Mouse (Mus musculus) thymus, adult 2 months (tissue): ENCODE measurements around the gene Gls2. TPM values are rescaled to one million over a fixed set of nuclear protein-coding genes. Genes with fewer than 3 reads are reported as not detected.

Experiments used
- DNase-seq: peaks from one replicate; pipeline ENCODE4 v3.0.0; 2021
- H3K27ac ChIP-seq: fragments of 200-500 bp; 2 replicates; pipeline ENCODE4 v1.5.1; 2012; ENCODE audit warnings: low read length, control low read depth; ENCODE audit not compliant: control insufficient read depth, insufficient read depth
- H3K27me3 ChIP-seq: fragments of 200-500 bp; 2 replicates; pipeline ENCODE4 v1.6.1; 2012; ENCODE audit warnings: mild to moderate bottlenecking, low read length, moderate library complexity, mixed read lengths; ENCODE audit not compliant: control insufficient read depth, insufficient read depth
- H3K36me3 ChIP-seq: fragments of 200-500 bp; 2 replicates; pipeline ENCODE4 v1.6.1; 2012; ENCODE audit warnings: mild to moderate bottlenecking, low read length, moderate library complexity; ENCODE audit not compliant: control insufficient read depth, insufficient read depth
- H3K4me1 ChIP-seq: fragments of 200-500 bp; replicated peaks from 2 replicates; pipeline ENCODE4 v1.6.1; 2012; ENCODE audit warnings: low read length; ENCODE audit not compliant: control insufficient read depth, insufficient read depth
- H3K4me3 ChIP-seq: fragments of 200-500 bp; 2 replicates; pipeline ENCODE4 v1.5.1; 2012; ENCODE audit warnings: mild to moderate bottlenecking, low read length, control low read depth, moderate library complexity; ENCODE audit not compliant: control insufficient read depth, insufficient read depth
- CTCF ChIP-seq: fragments of 200-500 bp; IDR thresholded peaks from 2 replicates; pipeline ENCODE4 v1.5.1; 2012; ENCODE audit warnings: mild to moderate bottlenecking, control low read depth, low read length, moderate library complexity, borderline replicate concordance; ENCODE audit not compliant: control insufficient read depth, poor library complexity, insufficient read depth; ENCODE audit errors: extremely low read depth
- POLR2A ChIP-seq: fragments of 200-500 bp; IDR thresholded peaks from 2 replicates; pipeline ENCODE4 v1.6.1; 2012; ENCODE audit warnings: mild to moderate bottlenecking, low read length, control low read depth, moderate library complexity; ENCODE audit not compliant: control insufficient read depth, poor library complexity, insufficient read depth; ENCODE audit errors: extremely low read depth
- WGBS: fragments of 180-500 bp; shearing (Covaris S2); methylation state at CpG from one replicate; pipeline ENCODE4 v1.1.7; 2018; 5-methylcytosine and 5-hydroxymethylcytosine counted together
- polyA plus RNA-seq: library from polyadenylated mRNA; depleted of rRNA; stranded (reverse); fragments of >200 nt; gene quantifications from 2 replicates; pipeline ENCODE4 v1.2.3, GENCODE M21; 2012

Gene Gls2
- polyA plus RNA-seq, 1 experiment = 1.2 TPM

GRCm38 (mm10) chr10:128194551-128195461, 549 bp downstream of the Gls2 start:
- DNase-seq = peak; percentile 60
- WGBS = 3% methylated on average over 77 of the region's 79 CpGs
- Histone ChIP-seq H3K4me3 (peak overlapping the region; percentile 59), H3K4me1 (peaks cover 11% of the 10 kb centered on the region), H3K36me3 (no peaks in the 10 kb centered on the region), H3K27ac (no peak overlapping the region), H3K27me3 (no peaks in the 10 kb centered on the region; the same call in 1 of the 2 replicates)
- TF ChIP-seq CTCF (no peak), POLR2A (no peak)

- 94% methylated on average over 6 of the region's 6 CpGs for WGBS
- Histone ChIP-seq H3K4me1 (no peaks in the 10 kb centered on the region), H3K27me3 (no peaks in the 10 kb centered on the region), H3K27ac (no peak overlapping the region), H3K4me3 (no peak overlapping the region), H3K36me3 (no peaks in the 10 kb centered on the region)
- no peak for DNase-seq
- TF ChIP-seq POLR2A (no peak), CTCF (no peak)
Measured at GRCm38 (mm10) chr10:128201856-128202255, 7.6 kb downstream of the Gls2 start.

GRCm38 (mm10) chr10:128204941-128205340, 10.7 kb downstream of the Gls2 start:
- H3K4me3 ChIP-seq = no peak overlapping the region
- no peaks in the 10 kb centered on the region for H3K36me3 ChIP-seq
- H3K27me3 ChIP-seq = no peaks in the 10 kb centered on the region
- TF ChIP-seq CTCF = no peak
- TF ChIP-seq POLR2A = no peak
- no peaks in the 10 kb centered on the region for H3K4me1 ChIP-seq
- DNase-seq = no peak
- H3K27ac ChIP-seq = no peak overlapping the region
- WGBS = 95% methylated on average over 15 of the region's 15 CpGs

DNA sequence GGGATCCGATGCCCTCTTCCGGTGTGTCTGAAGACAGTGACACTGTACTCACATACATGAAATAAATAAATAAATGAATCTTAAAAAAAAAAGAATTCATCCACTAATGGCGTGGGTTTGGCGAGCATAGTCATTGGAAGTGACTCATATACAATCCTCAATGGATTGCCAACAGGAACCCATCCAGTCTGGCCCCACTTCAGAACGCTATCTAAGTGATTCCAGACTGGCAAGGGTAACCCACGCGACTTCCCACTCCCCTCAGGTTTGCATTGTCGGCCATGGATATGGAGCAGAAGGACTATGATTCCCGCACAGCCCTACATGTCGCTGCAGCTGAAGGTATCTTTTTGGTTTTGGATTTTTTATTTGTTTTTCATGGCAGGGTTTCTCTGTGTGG, 14.1 kb downstream of the Gls2 start:
- H3K4me1 ChIP-seq = peaks cover 11% of the 10 kb centered on the region
- TF ChIP-seq POLR2A = no peak
- TF ChIP-seq CTCF = no peak
- no peaks in the 10 kb centered on the region for H3K36me3 ChIP-seq
- no peak for DNase-seq
- H3K27ac ChIP-seq = no peak overlapping the region
- 96% methylated on average over 10 of the region's 10 CpGs for WGBS
- H3K4me3 ChIP-seq = no peak overlapping the region
- H3K27me3 ChIP-seq = no peaks in the 10 kb centered on the region

- no peaks in the 10 kb centered on the region for H3K27me3 ChIP-seq
- no peak for DNase-seq
- H3K4me1 ChIP-seq = peaks cover 11% of the 10 kb centered on the region
- WGBS = 97% methylated on average over 11 of the region's 11 CpGs
- TF ChIP-seq POLR2A = no peak
- TF ChIP-seq CTCF = no peak
- no peak overlapping the region for H3K4me3 ChIP-seq
- H3K36me3 ChIP-seq = no peaks in the 10 kb centered on the region
- H3K27ac ChIP-seq = no peak overlapping the region
Measured at GRCm38 (mm10) chr10:128209311-128210009, 15.2 kb downstream of the Gls2 start.

GRCm38 (mm10) chr10:128210131-128210530, 15.9 kb downstream of the Gls2 start:
- WGBS = 92% methylated on average over 2 of the region's 2 CpGs
- Histone ChIP-seq H3K4me3 (no peak overlapping the region), H3K4me1 (peaks cover 11% of the 10 kb centered on the region), H3K27me3 (no peaks in the 10 kb centered on the region), H3K27ac (no peak overlapping the region), H3K36me3 (no peaks in the 10 kb centered on the region)
- TF ChIP-seq POLR2A (no peak), CTCF (no peak)
- no peak for DNase-seq
